Mouse (Mus musculus) gonadal fat pad, adult 2 months (tissue): ENCODE data around the gene Rxrb. TPM values are rescaled to one million over a fixed set of nuclear protein-coding genes. Genes with fewer than 3 reads are reported as not detected.

Source experiments
- DNase-seq: peaks from one replicate; pipeline ENCODE4 v3.0.0-alpha.2; 2012; ENCODE audit warnings: low read depth
- polyA plus RNA-seq: library from polyadenylated mRNA; depleted of rRNA; stranded (reverse); fragments of >200 nt; gene quantifications from 2 replicates; pipeline ENCODE4 v1.2.3, GENCODE M21; 2012; rRNA removed

Gene Rxrb
- polyA plus RNA-seq, 1 experiment: 53.0 TPM

DNA sequence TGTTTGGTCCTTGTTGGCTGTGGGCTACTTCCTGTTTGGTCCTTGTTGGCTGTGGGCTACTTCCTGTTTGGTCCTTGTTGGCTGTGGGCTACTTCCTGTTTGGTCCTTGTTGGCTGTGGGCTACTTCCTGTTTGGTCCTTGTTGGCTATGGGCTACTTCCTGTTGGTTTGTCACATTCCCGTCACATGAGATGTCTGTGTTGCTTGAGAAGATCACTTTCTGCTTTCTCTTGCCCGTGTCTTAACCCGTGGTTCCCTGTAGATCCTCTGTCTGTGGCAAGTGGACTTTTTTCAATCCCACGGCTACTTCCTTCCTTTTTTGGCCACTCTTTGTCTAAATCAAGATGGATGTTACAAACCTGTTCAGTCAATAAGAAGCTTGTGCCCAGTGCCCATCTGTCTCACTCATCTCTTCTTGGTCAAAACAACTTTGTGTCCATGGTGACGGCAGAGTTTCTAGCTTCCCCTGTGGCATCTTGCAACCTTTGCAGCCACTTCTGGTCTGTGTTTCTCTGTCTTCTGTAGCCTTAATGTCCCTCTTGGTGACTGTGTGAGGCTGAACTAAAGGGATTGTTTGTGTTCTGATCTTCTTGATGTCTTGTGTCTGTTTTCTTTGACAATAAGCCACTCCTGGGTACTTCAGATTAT lies 15.9 kb downstream of the Rxrb start:
- DNase-seq: no peak

DNA sequence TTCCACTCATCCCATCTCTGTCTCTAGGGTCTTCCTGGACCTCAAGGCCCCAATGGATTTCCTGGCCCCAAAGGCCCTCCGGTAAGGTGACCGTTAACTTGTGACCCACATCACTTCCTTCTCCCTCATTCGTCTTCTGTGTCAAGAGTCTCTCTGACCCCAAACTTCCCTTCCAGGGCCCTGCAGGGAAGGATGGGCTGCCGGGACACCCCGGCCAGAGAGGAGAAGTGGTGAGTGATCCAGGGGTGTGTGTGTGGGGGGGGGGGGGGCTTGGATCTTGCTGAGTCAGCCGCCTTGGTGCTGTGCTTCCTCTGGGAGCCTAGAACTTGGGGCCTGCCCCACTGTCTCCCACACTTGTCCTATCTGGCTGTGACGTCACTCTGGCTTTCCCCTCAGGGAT lies 25.6 kb downstream of the Rxrb start:
- DNase-seq: no peak

DNA sequence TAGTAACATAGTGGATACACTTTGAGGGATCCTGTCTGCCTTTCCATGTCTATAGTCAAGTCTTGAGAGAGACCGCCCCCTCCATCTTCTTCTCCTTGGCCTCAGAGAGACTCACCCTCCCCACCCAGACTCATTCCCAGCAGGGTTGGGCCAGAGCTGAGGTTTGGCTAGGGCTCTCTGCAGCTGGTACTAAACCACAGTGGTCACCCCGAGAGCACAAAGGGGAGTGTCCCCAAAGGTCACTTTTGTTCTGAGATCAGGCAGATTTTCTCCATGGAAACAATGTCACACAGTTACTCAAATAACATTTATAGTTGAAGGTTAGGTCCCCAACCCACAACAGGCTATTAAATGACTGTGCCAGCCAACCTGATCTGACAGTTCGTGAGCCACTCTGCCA lies 37.3 kb downstream of the Rxrb start:
- no peak for DNase-seq

DNA sequence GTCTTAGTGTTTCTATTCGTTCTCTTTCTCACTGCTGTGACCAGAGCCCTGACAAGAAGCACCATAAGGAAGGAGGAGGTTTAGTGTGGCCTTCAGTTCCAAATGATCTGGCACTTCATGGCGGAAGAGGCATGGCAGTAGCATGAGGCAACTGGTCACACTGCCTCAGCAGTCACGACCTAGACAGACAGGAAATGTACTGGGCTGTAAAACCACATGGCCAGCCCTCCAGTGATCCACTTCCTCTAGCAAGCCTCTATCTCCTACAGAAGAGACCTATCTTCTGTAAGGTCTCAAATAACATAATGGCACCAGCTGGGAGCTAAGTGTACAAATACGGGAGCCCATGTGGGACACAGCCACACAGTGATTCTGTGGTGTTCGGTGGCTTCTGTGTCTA lies 40.5 kb downstream of the Rxrb start:
- no peak for DNase-seq

DNA sequence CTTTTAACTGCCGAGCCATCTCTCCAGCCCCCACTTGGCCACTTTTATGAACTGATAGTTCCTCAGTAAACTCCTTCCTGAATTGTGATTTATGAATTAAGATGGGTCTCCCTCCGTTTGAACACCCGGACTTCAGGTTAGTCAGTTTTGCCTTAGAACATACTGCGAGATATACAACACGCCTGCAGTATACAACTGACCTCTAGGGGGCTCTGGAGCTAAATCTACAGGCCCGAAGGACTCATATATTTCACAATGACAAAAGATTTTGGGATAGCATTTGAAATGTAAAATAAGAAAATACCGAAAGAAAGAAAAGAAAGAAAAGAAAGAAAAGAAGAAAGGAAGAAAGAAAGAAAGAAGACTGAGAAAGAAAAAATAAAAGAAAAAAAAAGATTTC lies 43.7 kb downstream of the Rxrb start:
- DNase-seq: peak; percentile 5

DNA sequence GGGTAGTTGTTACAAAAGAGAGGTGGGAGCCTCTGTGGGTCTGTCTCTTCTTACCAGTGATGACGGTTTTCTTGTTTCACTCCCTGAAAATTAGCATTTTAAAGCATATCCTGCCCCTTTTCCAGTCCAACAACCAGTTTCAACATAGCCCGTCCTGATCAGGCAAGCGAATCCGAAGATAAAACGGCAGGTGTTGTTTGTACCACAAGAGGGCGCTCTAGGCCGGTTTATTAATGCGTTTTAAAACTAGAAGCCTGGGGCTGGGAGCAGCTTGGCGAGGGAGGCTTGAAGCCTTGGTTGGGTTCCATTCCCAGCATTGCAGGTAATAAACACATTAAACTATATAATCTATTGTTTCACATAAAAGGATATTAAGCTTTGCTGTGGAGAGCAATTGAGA lies 45.9 kb downstream of the Rxrb start:
- peak; percentile 13 for DNase-seq

DNA sequence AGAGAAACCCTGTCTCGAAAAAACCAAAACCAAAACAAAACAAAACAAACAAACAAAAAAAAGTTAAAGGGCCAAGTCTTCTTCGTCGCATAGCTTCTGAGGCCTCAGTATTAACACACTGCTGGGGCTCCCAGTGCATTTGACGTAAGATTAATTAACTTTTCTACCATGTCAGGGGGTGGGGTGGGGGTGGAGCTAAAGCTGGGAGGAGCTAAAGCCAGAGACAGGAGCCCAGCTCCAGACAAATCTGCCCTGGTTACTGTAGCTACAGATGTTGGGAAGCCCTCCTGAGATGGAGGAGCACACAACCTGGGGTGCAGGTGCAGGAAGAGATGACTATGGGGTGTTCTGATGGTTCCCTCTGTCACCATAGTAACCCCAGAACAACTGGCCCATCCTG lies 46.5 kb downstream of the Rxrb start:
- no peak for DNase-seq

DNA sequence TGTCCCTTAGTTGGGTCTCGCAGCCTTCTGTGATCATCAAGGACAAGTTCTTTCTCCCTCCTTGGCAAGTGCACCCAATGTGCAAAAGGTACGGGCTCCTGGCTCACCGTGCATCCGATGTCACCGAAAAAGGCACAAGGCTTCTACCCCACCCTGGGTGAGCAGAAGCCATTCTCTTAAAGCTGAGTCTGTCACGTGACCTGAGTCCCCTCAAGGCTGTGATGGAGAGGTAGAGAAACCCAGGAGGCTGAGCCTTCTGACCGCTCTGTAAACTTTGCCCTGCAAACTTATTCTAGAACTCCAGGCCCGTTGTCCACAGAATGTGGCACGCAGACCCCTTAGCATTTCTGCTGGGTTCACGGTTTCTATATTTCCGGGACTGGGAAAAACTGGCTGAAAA lies 47.4 kb downstream of the Rxrb start:
- DNase-seq: no peak

DNA sequence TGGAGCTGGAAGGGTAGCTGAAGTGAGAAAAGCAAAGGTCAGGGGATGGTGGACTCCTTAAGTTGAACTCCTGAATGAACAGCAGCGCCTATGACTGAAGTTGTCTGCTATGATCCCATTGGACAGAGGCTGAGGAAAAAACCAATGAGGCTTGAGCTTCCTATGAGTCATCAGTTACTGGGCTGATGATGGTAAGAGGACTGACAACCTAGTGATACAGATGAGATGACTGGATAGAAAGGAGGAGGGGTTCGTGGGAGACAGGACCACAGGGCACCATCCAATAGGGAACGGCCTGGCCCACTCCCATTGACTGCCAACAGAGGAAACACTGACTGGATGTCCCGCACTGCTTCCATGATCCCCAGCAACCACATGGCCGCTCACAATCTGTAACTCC lies 48.0 kb downstream of the Rxrb start:
- DNase-seq: no peak

DNA sequence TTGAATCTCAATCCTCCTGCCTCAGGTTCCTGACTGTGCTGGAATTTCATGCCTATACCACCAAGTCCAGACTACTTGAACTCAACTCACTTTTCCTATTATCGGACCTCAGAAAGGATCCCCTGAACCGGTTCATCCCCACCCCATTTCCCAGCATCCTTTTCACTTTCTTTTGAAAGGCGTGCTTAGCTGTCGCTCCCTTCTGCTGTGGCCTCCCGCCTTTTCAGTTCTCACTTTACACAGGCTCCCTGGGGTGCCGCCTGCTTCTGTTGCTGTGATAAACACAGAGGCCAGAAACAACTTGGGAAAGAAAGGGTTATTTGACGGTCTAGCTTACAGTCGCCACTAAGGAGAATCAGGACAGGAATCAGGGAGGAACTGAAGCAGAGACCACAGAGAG lies 51.5 kb downstream of the Rxrb start:
- no peak for DNase-seq

DNA sequence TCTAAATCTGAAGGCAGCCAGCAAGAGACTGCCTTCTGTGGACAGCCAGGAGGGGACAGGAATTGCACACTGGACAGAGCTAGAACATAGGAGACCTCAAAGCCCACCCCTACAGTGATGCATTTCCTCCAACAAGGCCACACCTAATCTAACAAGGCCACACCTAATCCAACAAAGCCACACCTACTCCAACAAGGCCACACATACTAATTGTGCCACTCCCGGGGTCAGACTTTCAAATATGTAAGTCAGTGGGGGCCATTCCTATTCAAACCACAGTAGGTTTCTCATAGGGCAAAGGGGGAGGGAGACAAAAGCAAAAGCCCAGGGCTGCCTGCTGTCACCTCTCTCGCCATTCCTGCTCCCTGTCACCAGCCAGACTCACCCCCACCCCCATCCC lies 55.8 kb downstream of the Rxrb start:
- no peak for DNase-seq

Other genes starting within 250 kb of the Rxrb start
- 171 and 402 TPM in 2 replicates for gene Angptl4, start 250.0 kb upstream of the Rxrb start, polyA plus RNA-seq
- 106 and 146 TPM in 2 replicates for gene Kank3, start 221.3 kb upstream of the Rxrb start, polyA plus RNA-seq
- 823 and 990 TPM in 2 replicates for gene Rps28, start 207.2 kb upstream of the Rxrb start, polyA plus RNA-seq
- 564 and 606 TPM in 2 replicates for gene Ndufa7, start 207.2 kb upstream of the Rxrb start, polyA plus RNA-seq
- gene Cd320, start 188.7 kb upstream of the Rxrb start, polyA plus RNA-seq: 107 and 143 TPM in 2 replicates
- gene Gm7029, start 158.0 kb upstream of the Rxrb start, polyA plus RNA-seq: not detected in 2 replicates
- 2.4 TPM in 2 replicates for gene Kifc1, start 141.2 kb upstream of the Rxrb start, polyA plus RNA-seq
- not detected in 2 replicates for gene Platr17, start 126.7 kb upstream of the Rxrb start, polyA plus RNA-seq
- 36.7 and 45.8 TPM in 2 replicates for gene Daxx, start 122.4 kb upstream of the Rxrb start, polyA plus RNA-seq
- gene Tapbp, start 115.9 kb upstream of the Rxrb start, polyA plus RNA-seq: 148 and 171 TPM in 2 replicates
- gene Zbtb22, start 115.9 kb upstream of the Rxrb start, polyA plus RNA-seq: 46.7 and 60.7 TPM in 2 replicates
- 117 and 144 TPM in 2 replicates for gene Rgl2, start 102.3 kb upstream of the Rxrb start, polyA plus RNA-seq
- gene Pfdn6, start 91.5 kb upstream of the Rxrb start, polyA plus RNA-seq: 24.1 and 37.0 TPM in 2 replicates
- gene Wdr46, start 91.2 kb upstream of the Rxrb start, polyA plus RNA-seq: 14.9 and 18.1 TPM in 2 replicates
- gene B3galt4, start 80.3 kb upstream of the Rxrb start, polyA plus RNA-seq: 8.1 and 8.7 TPM in 2 replicates
- gene Vps52, start 76.0 kb upstream of the Rxrb start, polyA plus RNA-seq: 54.5 and 62.2 TPM in 2 replicates
- gene Rps18, start 75.8 kb upstream of the Rxrb start, polyA plus RNA-seq: 683 and 816 TPM in 2 replicates
- 2,228 and 2,761 TPM in 2 replicates for gene H2-K1, start 31.5 kb upstream of the Rxrb start, polyA plus RNA-seq
- gene Ring1, start 7.1 kb upstream of the Rxrb start, polyA plus RNA-seq: 29.4 and 29.6 TPM in 2 replicates
- 75.6 and 95.1 TPM in 2 replicates for gene H2-Ke6, start 3.8 kb upstream of the Rxrb start, polyA plus RNA-seq
- 207 and 240 TPM in 2 replicates for gene Slc39a7, start 130 bp upstream of the Rxrb start, polyA plus RNA-seq
- 0.69 and 1.0 TPM in 2 replicates for gene Col11a2, start 7.6 kb downstream of the Rxrb start, polyA plus RNA-seq
- gene H2-Oa, start 60.5 kb downstream of the Rxrb start, polyA plus RNA-seq: 2.1 and 2.5 TPM in 2 replicates
- 73.0 and 74.6 TPM in 2 replicates for gene H2-DMa, start 87.7 kb downstream of the Rxrb start, polyA plus RNA-seq
- 110 and 117 TPM in 2 replicates for gene Brd2, start 90.8 kb downstream of the Rxrb start, polyA plus RNA-seq
- 51.4 and 61.0 TPM in 2 replicates for gene H2-DMb2, start 111.5 kb downstream of the Rxrb start, polyA plus RNA-seq
- gene H2-DMb1, start 121.3 kb downstream of the Rxrb start, polyA plus RNA-seq: 87.5 and 107 TPM in 2 replicates
- gene Tap1, start 155.7 kb downstream of the Rxrb start, polyA plus RNA-seq: 23.3 and 27.8 TPM in 2 replicates
- 32.1 and 32.8 TPM in 2 replicates for gene Psmb9, start 156.0 kb downstream of the Rxrb start, polyA plus RNA-seq
- gene Psmb8, start 165.9 kb downstream of the Rxrb start, polyA plus RNA-seq: 56.3 and 58.9 TPM in 2 replicates
- gene Tap2, start 171.7 kb downstream of the Rxrb start, polyA plus RNA-seq: 28.0 and 33.7 TPM in 2 replicates
- 2.6 and 3.5 TPM in 2 replicates for gene H2-Ob, start 207.1 kb downstream of the Rxrb start, polyA plus RNA-seq
- 534 and 583 TPM in 2 replicates for gene H2-Ab1, start 225.9 kb downstream of the Rxrb start, polyA plus RNA-seq